Mouse (Mus musculus) G1E (cell line): ENCODE measurements around the gene Nsl1. TPM values are rescaled to one million over a fixed set of nuclear protein-coding genes. Genes with fewer than 3 reads are reported as not detected.

Experiments
- ATAC-seq: 2 replicates; pipeline ENCODE4 v1.8.0; 2016; ENCODE audit warnings: mild to moderate bottlenecking; ENCODE audit not compliant: insufficient number of reproducible peaks, poor library complexity, low FRiP score, severe bottlenecking; ENCODE audit errors: extremely low read depth
- DNase-seq: peaks from one replicate; pipeline ENCODE4 v3.0.0; 2012; ENCODE audit warnings: low spot score
- H3K27me3 ChIP-seq: 2 replicates; pipeline ENCODE4 v1.6.1; 2012; ENCODE audit warnings: mild to moderate bottlenecking, low read length, inconsistent platforms; ENCODE audit not compliant: insufficient read depth
- H3K36me3 ChIP-seq: replicated peaks from 2 replicates; pipeline ENCODE3; 2012; ENCODE audit warnings: mild to moderate bottlenecking, inconsistent platforms
- H3K4me1 ChIP-seq: 2 replicates; pipeline ENCODE4 v1.6.1; 2012; ENCODE audit warnings: low read depth, low read length, inconsistent platforms, mixed read lengths; ENCODE audit not compliant: insufficient read depth
- H3K4me3 ChIP-seq: 2 replicates; pipeline ENCODE4 v1.5.1; 2012; ENCODE audit warnings: low read depth, mild to moderate bottlenecking, inconsistent platforms, low read length, moderate library complexity, mixed read lengths
- H3K9me3 ChIP-seq: replicated peaks from 2 replicates; pipeline ENCODE4 v1.6.1; 2012; ENCODE audit warnings: inconsistent platforms
- CTCF ChIP-seq: IDR thresholded peaks from 2 replicates; pipeline ENCODE4 v1.5.1; 2012; ENCODE audit warnings: low read depth, low read length, inconsistent platforms, mixed read lengths
- GATA1 ChIP-seq: IDR thresholded peaks from 2 replicates; pipeline ENCODE4 v1.6.1; 2012; ENCODE audit warnings: borderline replicate concordance, low read length, inconsistent platforms, mixed read lengths
- GATA2 ChIP-seq: IDR thresholded peaks from 2 replicates; pipeline ENCODE4 v1.6.1; 2012; ENCODE audit warnings: low read depth, low read length, inconsistent platforms, borderline replicate concordance
- POLR2AphosphoS5 ChIP-seq: IDR thresholded peaks from 2 replicates; pipeline ENCODE4 v1.6.1; 2012; ENCODE audit warnings: low read depth, low read length, inconsistent platforms; ENCODE audit not compliant: insufficient replicate concordance
- TAL1 ChIP-seq: conservative IDR thresholded peaks from 2 replicates; pipeline ENCODE4 v1.6.1; 2012; ENCODE audit warnings: low read depth, low read length, inconsistent platforms, mixed read lengths
- polyA plus RNA-seq: library from polyadenylated mRNA; stranded (reverse); fragments of >175 nt; gene quantifications from 2 replicates; pipeline ENCODE4 v1.2.3, GENCODE M21; 2012
- total RNA-seq, 2 experiments: library from RNA; stranded (forward) in 1 of 2; stranded (reverse) in 1 of 2; fragments of 200-1000 nt in 1 of 2; fragments of >200 nt in 1 of 2; fragmentation: Nextera tagmentation in 1 of 2; gene quantifications; 2 replicates each; pipeline ENCODE4 v1.2.3; 2014 to 2017

Gene Nsl1
- total and polyA plus RNA-seq, 3 experiments: 13.4 to 22.1 (median 19.4) TPM

- no peak for TF ChIP-seq CTCF
- ATAC-seq (no peak), DNase-seq (no peak)
These were observed 35.3 kb downstream of the Nsl1 start, which contains the start of gene Batf3 for GRCm38 (mm10) chr1:191097802-191098747. Gene Batf3 (plus strand): TSS chr1:191097847.

GRCm38 (mm10) chr1:191099114-191099513, 36.3 kb downstream of the Nsl1 start:
- H3K4me1 ChIP-seq: peaks cover 45% of the 10 kb centered on the region
- H3K27me3 ChIP-seq: peaks cover 45% of the 10 kb centered on the region
- TF ChIP-seq GATA2: no peak
- no peak for TF ChIP-seq CTCF
- TF ChIP-seq POLR2AphosphoS5: no peak
- TF ChIP-seq TAL1: no peak
- no peak for TF ChIP-seq GATA1

More at GRCm38 (mm10) chr1:191097802-191098747, 35.3 kb downstream of the Nsl1 start, which contains the start of gene Batf3:
- Histone ChIP-seq H3K4me1 (peaks cover 54% of the 10 kb centered on the region), H3K36me3 (no peaks in the 10 kb centered on the region), H3K27me3 (peaks cover 44% of the 10 kb centered on the region), H3K9me3 (peaks cover 5% of the 10 kb centered on the region), H3K4me3 (peak within 1 kb of the TSS; percentile 56; the same call in 1 of the 2 replicates)

GRCm38 (mm10) chr1:191099772-191100291, 37.0 kb downstream of the Nsl1 start:
- ATAC-seq (no peak), DNase-seq (no peak)
- no peaks in the 10 kb centered on the region for H3K36me3 ChIP-seq
- H3K9me3 ChIP-seq: peaks cover 5% of the 10 kb centered on the region
- peaks cover 50% of the 10 kb centered on the region for H3K27me3 ChIP-seq
- H3K4me1 ChIP-seq: peaks cover 38% of the 10 kb centered on the region
- TF ChIP-seq GATA2 (no peak), CTCF (no peak), POLR2AphosphoS5 (no peak), GATA1 (no peak), TAL1 (no peak)
- no peak overlapping the region for H3K4me3 ChIP-seq

More at GRCm38 (mm10) chr1:191099114-191099513, 36.3 kb downstream of the Nsl1 start:
- no peak for ATAC-seq
- Histone ChIP-seq H3K36me3 (no peaks in the 10 kb centered on the region), H3K4me3 (no peak overlapping the region), H3K9me3 (peaks cover 5% of the 10 kb centered on the region)
- no peak for DNase-seq

- peaks cover 5% of the 10 kb centered on the region for H3K9me3 ChIP-seq
- H3K4me1 ChIP-seq: peaks cover 24% of the 10 kb centered on the region
- peaks cover 68% of the 10 kb centered on the region for H3K27me3 ChIP-seq
- TF ChIP-seq CTCF: no peak
- no peak for TF ChIP-seq GATA2
- TF ChIP-seq POLR2AphosphoS5: no peak
- TF ChIP-seq GATA1: no peak
- TF ChIP-seq TAL1: no peak
- H3K4me3 ChIP-seq: no peak overlapping the region
- H3K36me3 ChIP-seq: no peaks in the 10 kb centered on the region
- DNase-seq: no peak
- peak; percentile 6; the same call in 1 of the 2 replicates for ATAC-seq
These were observed 40.0 kb downstream of the Nsl1 start for GRCm38 (mm10) chr1:191102730-191103370.

GRCm38 (mm10) chr1:191105246-191105645, 42.4 kb downstream of the Nsl1 start:
- ATAC-seq (no peak), DNase-seq (no peak)
- TF ChIP-seq TAL1 (no peak), POLR2AphosphoS5 (no peak), GATA2 (no peak), GATA1 (no peak), CTCF (no peak)
- Histone ChIP-seq H3K27me3 (peaks cover 63% of the 10 kb centered on the region), H3K36me3 (no peaks in the 10 kb centered on the region), H3K4me1 (peaks cover 18% of the 10 kb centered on the region), H3K9me3 (peaks cover 5% of the 10 kb centered on the region), H3K4me3 (no peak overlapping the region)

GRCm38 (mm10) chr1:191107306-191107705, 44.5 kb downstream of the Nsl1 start:
- Histone ChIP-seq H3K36me3 (no peaks in the 10 kb centered on the region), H3K4me1 (peaks cover 37% of the 10 kb centered on the region), H3K4me3 (no peak overlapping the region), H3K27me3 (peaks cover 52% of the 10 kb centered on the region), H3K9me3 (no peaks in the 10 kb centered on the region)
- no peak for DNase-seq
- TF ChIP-seq GATA1 (no peak), POLR2AphosphoS5 (no peak), GATA2 (no peak), CTCF (no peak), TAL1 (no peak)
- ATAC-seq: no peak
